Mouse (Mus musculus): ENCODE measurements at regions not wholly inside any gene's neighbourhood (a gene's known extent, or its start where the extent isn't known, plus 50 kb on each side); places are given as distances from the start of the nearest gene placed in this dataset.

- TF ChIP-seq CTCF (IDR thresholded peaks at IDR 0.05; ENCODE audit: low read depth, low read length) (no peak), GATA1 (IDR thresholded peaks at IDR 0.05; ENCODE audit: borderline replicate concordance, low read length) (no peak), TAL1 (conservative IDR thresholded peaks at IDR 0.05; ENCODE audit: low read depth, low read length) (no peak), POLR2AphosphoS5 (IDR thresholded peaks at IDR 0.05; ENCODE audit: insufficient replicate concordance, low read depth, low read length) (no peak)
Measured at GRCm38 (mm10) chr16:12904937-12905336, 204.5 kb upstream of the Ercc4 start.
